Mouse (Mus musculus): ENCODE data around the gene Ly6g5c. TPM values are rescaled to one million over a fixed set of nuclear protein-coding genes. Genes with fewer than 3 reads are reported as not detected.

Ly6g5c gene
- polyA plus RNA-seq, 1 experiment from 2014 or later = not detected

GRCm38 (mm10) chr17:35096597-35096996 is 11.5 kb upstream of the Ly6g5c start:
- H3K4me2 ChIP-seq (ENCODE audit: low read depth, low read length) = no peak overlapping the region
- H3K27me3 ChIP-seq (ENCODE audit: insufficient read depth, low read length) = no peaks in the 10 kb centered on the region
- H3K36me3 ChIP-seq (replicated peaks; ENCODE audit: insufficient read depth, low read length) = peaks cover 71% of the 10 kb centered on the region
- no peak overlapping the region for H3K4me3 ChIP-seq (ENCODE audit: low read depth, low read length)
- H3K27ac ChIP-seq (ENCODE audit: low read depth) = no peak overlapping the region
- DNase-seq (no peak), ATAC-seq (no peak)
- H3K9me3 ChIP-seq (ENCODE audit: low read length) = no peaks in the 10 kb centered on the region
- 94% methylated on average over 12 of the region's 12 CpGs for WGBS (ENCODE audit: insufficient replicate concordance)
- H3K4me1 ChIP-seq (ENCODE audit: insufficient read depth) = no peaks in the 10 kb centered on the region
- TF ChIP-seq CTCF (IDR thresholded peaks at IDR 0.05; ENCODE audit: low read depth) (no peak), EP300 (IDR thresholded peaks at IDR 0.05; ENCODE audit: low read depth) (no peak)
- no peak overlapping the region for H3K9ac ChIP-seq (replicated peaks)

DNA sequence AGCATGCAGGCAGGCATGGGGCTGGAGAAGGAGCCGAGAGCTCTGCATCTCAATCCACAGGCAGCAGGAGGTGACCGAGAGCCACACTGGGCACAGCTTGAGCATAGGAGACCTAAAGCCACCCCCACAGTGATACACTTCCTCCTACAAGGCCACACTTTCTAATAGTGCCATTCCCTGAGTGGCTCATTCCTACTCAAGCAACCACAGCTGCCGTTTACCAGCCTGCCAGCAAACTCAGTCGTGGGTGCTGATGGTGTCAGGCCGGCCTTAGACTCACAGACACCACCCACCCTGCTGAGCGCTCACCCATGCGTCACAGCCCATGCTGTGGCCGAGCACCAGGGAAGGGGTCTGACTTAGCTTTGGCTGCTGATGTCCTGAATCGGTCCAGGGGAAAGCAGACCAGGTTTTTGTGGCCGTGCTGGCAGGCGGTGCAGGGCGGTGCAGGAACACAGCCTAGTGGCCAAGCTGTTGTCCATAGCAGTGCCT is 10.9 kb upstream of the Ly6g5c start:
- DNase-seq (no peak), ATAC-seq (no peak)
- Histone ChIP-seq H3K27ac (ENCODE audit: low read depth) (no peak overlapping the region), H3K9ac (replicated peaks) (no peak overlapping the region), H3K4me3 (ENCODE audit: low read depth, low read length) (no peak overlapping the region), H3K4me1 (ENCODE audit: insufficient read depth) (peaks cover under 1% of the 10 kb centered on the region; the same call in 1 of the 2 replicates), H3K9me3 (ENCODE audit: low read length) (no peaks in the 10 kb centered on the region), H3K27me3 (ENCODE audit: insufficient read depth, low read length) (no peaks in the 10 kb centered on the region), H3K36me3 (replicated peaks; ENCODE audit: insufficient read depth, low read length) (peaks cover 72% of the 10 kb centered on the region), H3K4me2 (ENCODE audit: low read depth, low read length) (no peak overlapping the region)
- TF ChIP-seq CTCF (IDR thresholded peaks at IDR 0.05; ENCODE audit: low read depth) = no peak
- no peak for TF ChIP-seq EP300 (IDR thresholded peaks at IDR 0.05; ENCODE audit: low read depth)
- 91% methylated on average over 12 of the region's 12 CpGs for WGBS (ENCODE audit: insufficient replicate concordance)

GRCm38 (mm10) chr17:35100196-35100765 is 7.8 kb upstream of the Ly6g5c start:
- Histone ChIP-seq H3K4me2 (ENCODE audit: low read depth, low read length) (no peak overlapping the region), H3K9ac (replicated peaks) (no peak overlapping the region), H3K27ac (ENCODE audit: low read depth) (no peak overlapping the region), H3K9me3 (ENCODE audit: low read length) (no peaks in the 10 kb centered on the region), H3K4me3 (ENCODE audit: low read depth, low read length) (no peak overlapping the region), H3K27me3 (ENCODE audit: insufficient read depth, low read length) (no peaks in the 10 kb centered on the region), H3K36me3 (replicated peaks; ENCODE audit: insufficient read depth, low read length) (peaks cover 57% of the 10 kb centered on the region), H3K4me1 (ENCODE audit: insufficient read depth) (peaks cover 28% of the 10 kb centered on the region)
- TF ChIP-seq EP300 (IDR thresholded peaks at IDR 0.05; ENCODE audit: low read depth) = no peak
- no peak for TF ChIP-seq CTCF (IDR thresholded peaks at IDR 0.05; ENCODE audit: low read depth)
- WGBS (ENCODE audit: insufficient replicate concordance) = 65% methylated on average over 10 of the region's 10 CpGs
- DNase-seq (no peak), ATAC-seq (no peak)

- Histone ChIP-seq H3K27ac (ENCODE audit: low read depth) (no peak overlapping the region), H3K4me1 (ENCODE audit: insufficient read depth) (peaks cover 37% of the 10 kb centered on the region), H3K4me2 (ENCODE audit: low read depth, low read length) (no peak overlapping the region)
These were observed 6.9 kb upstream of the Ly6g5c start for GRCm38 (mm10) chr17:35101161-35101560.

GRCm38 (mm10) chr17:35102299-35102698 is 5.8 kb upstream of the Ly6g5c start:
- no peak overlapping the region for H3K27ac ChIP-seq (ENCODE audit: low read depth)
- peaks cover 38% of the 10 kb centered on the region for H3K4me1 ChIP-seq (ENCODE audit: insufficient read depth)
- H3K4me2 ChIP-seq (ENCODE audit: low read depth, low read length) = no peak overlapping the region
- 77% methylated on average over 8 of the region's 8 CpGs for WGBS (ENCODE audit: insufficient replicate concordance)
- ATAC-seq (no peak), DNase-seq (no peak)
- peak overlapping the region; percentile 34; the same call in 1 of the 2 replicates for H3K9ac ChIP-seq (replicated peaks)
- H3K4me3 ChIP-seq (ENCODE audit: low read depth, low read length) = no peak overlapping the region
- H3K36me3 ChIP-seq (replicated peaks; ENCODE audit: insufficient read depth, low read length) = peaks cover 43% of the 10 kb centered on the region
- no peaks in the 10 kb centered on the region for H3K9me3 ChIP-seq (ENCODE audit: low read length)
- no peaks in the 10 kb centered on the region for H3K27me3 ChIP-seq (ENCODE audit: insufficient read depth, low read length)
- TF ChIP-seq EP300 (IDR thresholded peaks at IDR 0.05; ENCODE audit: low read depth) (no peak), CTCF (IDR thresholded peaks at IDR 0.05; ENCODE audit: low read depth) (no peak)

More at GRCm38 (mm10) chr17:35101161-35101560, 6.9 kb upstream of the Ly6g5c start:
- H3K9me3 ChIP-seq (ENCODE audit: low read length) = no peaks in the 10 kb centered on the region
- no peak overlapping the region for H3K4me3 ChIP-seq (ENCODE audit: low read depth, low read length)
- DNase-seq = no peak
- no peak overlapping the region for H3K9ac ChIP-seq (replicated peaks)
- TF ChIP-seq EP300 (IDR thresholded peaks at IDR 0.05; ENCODE audit: low read depth) (no peak), CTCF (IDR thresholded peaks at IDR 0.05; ENCODE audit: low read depth) (no peak)
- no peaks in the 10 kb centered on the region for H3K27me3 ChIP-seq (ENCODE audit: insufficient read depth, low read length)
- ATAC-seq = no peak
- peaks cover 54% of the 10 kb centered on the region for H3K36me3 ChIP-seq (replicated peaks; ENCODE audit: insufficient read depth, low read length)
- 83% methylated on average over 11 of the region's 11 CpGs for WGBS (ENCODE audit: insufficient replicate concordance)

- peak overlapping the region; percentile 26; the same call in 1 of the 2 replicates for H3K9ac ChIP-seq (replicated peaks)
- H3K27ac ChIP-seq (ENCODE audit: low read depth) = peak overlapping the region; percentile 48; the same call in 1 of the 2 replicates
- H3K4me3 ChIP-seq (ENCODE audit: low read depth, low read length) = no peak overlapping the region
- H3K9me3 ChIP-seq (ENCODE audit: low read length) = no peaks in the 10 kb centered on the region
- TF ChIP-seq EP300 (IDR thresholded peaks at IDR 0.05; ENCODE audit: low read depth) (peak; percentile 62), CTCF (IDR thresholded peaks at IDR 0.05; ENCODE audit: low read depth) (no peak)
- 0 out of 2 replicates have a peak overlapping the region, but pooled peaks have one; percentile 42 for H3K4me2 ChIP-seq (ENCODE audit: low read depth, low read length)
- H3K4me1 ChIP-seq (ENCODE audit: insufficient read depth) = peaks cover 38% of the 10 kb centered on the region
- ATAC-seq (peak; percentile 22), DNase-seq (peak; percentile 44)
- 37% methylated on average over 6 of the region's 6 CpGs for WGBS (ENCODE audit: insufficient replicate concordance)
- H3K27me3 ChIP-seq (ENCODE audit: insufficient read depth, low read length) = no peaks in the 10 kb centered on the region
- H3K36me3 ChIP-seq (replicated peaks; ENCODE audit: insufficient read depth, low read length) = peaks cover 37% of the 10 kb centered on the region
These were observed 4.8 kb upstream of the Ly6g5c start for GRCm38 (mm10) chr17:35103221-35103690.
